Mouse (Mus musculus): ENCODE results near the gene Abcb9. TPM values are rescaled to one million over a fixed set of nuclear protein-coding genes. Genes with fewer than 3 reads are reported as not detected.

Gene Abcb9
- total RNA-seq (2021) = 10.8 and 11.8 TPM in 2 replicates
- long read RNA-seq, transcript Abcb9-201 (12 exons, 3,661 nt) = major isoform, 13 of 20 reads
- long read RNA-seq, partial matches to known transcripts = 4 of 20 reads
- long read RNA-seq, other reads (novel, unspliced or antisense) = 3 of 20 reads

DNA sequence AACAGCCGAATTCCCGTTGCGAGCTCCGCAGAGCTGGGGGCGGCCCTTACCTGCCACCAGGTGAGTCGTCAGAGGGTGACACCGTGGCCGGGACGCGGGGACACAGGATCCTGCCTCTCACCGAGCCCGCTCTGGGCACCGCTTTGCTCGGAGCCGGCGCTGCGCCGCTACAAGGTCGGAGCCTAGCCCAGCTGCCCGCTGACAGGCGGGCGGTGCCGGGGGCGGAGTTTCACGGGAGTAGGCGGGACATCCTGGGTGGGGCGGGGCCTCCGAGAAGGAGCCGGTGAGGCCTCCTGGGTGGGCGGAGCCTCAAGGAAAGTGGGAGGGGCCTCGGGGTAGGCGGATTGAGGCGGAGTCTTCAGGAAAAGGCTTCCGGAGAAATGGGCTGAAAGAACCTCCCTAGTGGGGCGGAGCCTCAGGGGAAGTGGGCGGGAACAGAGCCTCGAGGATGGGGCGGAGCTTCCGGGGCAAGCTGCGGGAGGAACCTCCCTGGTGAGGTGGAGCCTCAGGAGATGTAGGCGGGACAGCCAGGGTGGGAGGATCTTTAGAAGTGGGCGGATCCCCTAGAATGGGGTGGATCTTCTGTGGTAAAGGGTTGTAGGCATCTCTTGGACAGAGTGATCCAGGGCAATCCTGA, at the start of gene Abcb9:
Abcb9 (minus strand) TSS at position 203 of the 637 bp plus-strand sequence.
- peak; percentile 97 for DNase-seq

DNA sequence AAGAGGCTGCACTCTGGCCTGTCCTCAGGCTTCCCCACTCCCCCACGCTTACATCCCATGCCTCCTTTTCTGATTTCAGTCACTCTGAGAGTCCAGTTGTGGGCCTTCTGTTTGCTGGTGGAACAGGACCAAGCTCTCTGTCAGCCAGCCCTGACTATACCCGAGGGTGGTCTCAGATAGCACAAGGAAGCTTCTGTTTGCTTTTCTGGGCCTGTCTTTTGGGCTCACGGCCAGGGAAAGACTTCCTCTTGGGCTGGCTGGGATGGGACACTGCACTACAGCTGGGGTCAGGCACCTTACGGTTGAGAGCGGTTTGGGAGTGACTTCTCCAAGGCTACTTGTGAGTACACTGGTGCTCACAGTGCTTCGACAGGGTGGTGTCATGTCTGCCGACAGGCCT, 42.5 kb upstream of the Abcb9 start:
- DNase-seq = no peak

DNA sequence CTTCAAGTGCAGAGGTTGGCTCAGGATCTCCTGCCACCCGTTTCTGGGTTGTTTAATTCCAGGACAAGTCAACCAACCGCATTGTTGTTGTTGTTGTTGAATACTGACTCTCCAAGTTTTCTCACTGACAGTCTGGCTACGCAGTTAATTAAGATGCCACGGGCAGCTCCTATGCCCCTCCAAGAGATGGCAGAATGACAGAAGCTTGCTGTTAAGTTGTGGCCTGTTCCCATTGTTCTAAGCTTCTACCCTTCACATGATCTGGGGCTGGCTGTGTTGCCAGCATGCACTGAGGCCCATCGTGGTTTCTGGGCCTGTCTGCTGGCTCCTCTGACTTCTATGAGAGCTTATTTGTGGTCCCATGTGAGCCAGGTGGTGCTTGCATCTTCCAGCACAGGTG, 38.7 kb upstream of the Abcb9 start:
- DNase-seq = no peak

- no peak for DNase-seq
These were observed 29.5 kb upstream of the Abcb9 start for GRCm38 (mm10) chr5:124125093-124125492.

DNA sequence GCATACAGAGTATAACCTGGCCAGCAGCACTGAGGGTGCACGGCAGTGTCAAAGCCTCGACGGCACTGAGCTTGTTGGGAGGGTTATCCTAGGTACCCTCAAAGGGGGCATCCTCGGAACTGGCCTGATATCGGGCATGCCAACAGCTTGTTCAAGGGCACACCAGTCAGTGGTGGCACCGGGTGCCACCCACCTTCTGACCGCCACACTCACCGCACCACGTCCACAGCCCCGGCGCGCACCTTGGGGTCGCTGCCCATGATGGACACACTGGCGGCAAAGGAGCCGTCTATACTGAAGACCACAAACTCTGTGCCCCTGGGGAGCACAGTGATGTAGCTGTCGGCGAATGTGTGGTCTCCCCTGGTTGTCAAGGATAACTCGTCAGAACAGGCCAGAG, 26.8 kb upstream of the Abcb9 start:
- DNase-seq = no peak

- DNase-seq = no peak
These were observed 23.6 kb upstream of the Abcb9 start for GRCm38 (mm10) chr5:124119204-124119603.

DNA sequence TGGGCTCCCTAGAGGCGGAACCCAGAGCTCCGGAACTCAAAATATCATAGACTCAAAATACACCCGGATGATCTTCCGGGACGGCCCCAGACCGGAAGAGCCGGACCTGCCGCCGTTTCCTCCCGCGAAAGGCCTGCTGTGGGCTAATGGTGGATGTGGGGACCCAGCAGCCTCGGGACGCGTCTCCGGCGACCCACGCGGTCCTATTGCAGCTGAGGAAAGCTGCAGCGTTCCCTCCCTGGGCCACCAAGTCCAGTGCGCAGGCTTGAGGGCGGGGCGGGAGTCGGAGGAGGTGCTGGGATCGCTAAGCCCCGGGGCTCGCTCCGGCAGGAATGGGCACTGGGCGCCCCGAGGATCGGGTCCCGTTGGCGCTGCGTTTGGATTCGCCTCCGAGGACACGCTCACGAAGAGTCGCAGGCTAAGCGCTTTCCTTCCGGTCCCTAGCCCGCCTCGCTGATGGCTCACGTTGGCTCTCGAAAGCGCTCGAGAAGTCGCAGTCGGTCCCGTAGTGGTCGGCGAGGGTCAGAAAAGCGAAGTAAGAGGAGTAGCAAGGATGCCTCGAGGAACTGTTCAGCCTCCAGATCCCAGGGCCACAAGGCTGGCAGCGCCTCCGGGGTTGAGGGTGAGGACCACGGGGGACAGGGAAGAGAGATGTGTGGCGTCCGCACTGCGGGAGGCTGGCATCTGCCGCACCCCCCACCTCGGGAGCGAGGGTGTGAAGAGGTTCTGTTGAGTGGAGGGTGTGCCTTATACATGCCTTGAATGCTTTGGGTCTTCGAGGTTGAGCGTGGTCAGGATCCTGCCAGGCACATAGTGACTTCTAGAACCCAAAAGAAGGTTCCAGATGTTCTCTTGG, 20.6 kb upstream of the Abcb9 start, which contains the start of gene Arl6ip4:
Arl6ip4 (plus strand) TSS at position 100 of the 856 bp plus-strand sequence.
- DNase-seq = peak; percentile 72

DNA sequence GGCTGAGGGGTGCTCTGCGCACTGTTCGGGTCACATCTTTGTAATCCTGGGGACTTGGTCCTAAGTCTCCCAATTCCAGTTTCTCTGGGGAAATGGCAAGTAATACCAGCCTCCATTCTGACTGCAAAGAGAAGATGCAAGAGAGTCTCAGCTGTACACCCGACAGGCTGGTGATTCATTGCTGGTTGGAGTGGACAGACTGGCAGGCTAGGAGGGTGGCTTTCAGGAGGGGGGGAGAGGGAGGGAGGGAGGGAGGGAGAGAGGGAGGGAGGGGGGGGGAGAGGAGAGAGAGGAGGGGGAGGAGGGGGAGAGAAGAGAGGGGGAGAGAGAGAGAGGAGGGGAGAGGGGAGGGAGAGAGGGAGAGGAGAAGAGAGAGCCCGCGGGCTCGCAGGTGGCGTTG, 19.9 kb upstream of the Abcb9 start:
- DNase-seq = no peak

- DNase-seq = no peak
These were observed 18.9 kb upstream of the Abcb9 start for GRCm38 (mm10) chr5:124114276-124115025.

DNA sequence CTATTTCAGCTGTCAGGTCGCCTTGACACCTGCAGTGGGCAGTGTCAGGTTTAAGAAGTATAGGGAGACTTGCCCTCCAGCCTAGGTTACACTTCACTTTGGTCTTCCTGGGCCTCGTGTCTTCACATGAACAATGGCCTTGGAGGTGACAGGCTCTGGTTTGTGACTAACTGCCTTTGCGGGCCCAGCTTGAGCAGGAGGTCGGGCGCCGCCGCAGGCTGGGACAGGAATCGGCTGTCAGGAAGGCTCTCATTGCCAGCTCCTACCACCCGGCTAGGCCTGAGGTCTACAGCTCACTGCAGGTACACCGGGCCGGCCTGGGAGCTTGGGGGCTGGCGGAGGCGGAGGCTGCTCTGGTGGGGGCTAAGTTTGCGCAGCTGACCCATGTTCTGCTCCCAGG, 17.4 kb upstream of the Abcb9 start:
- peak; percentile 79 for DNase-seq

DNA sequence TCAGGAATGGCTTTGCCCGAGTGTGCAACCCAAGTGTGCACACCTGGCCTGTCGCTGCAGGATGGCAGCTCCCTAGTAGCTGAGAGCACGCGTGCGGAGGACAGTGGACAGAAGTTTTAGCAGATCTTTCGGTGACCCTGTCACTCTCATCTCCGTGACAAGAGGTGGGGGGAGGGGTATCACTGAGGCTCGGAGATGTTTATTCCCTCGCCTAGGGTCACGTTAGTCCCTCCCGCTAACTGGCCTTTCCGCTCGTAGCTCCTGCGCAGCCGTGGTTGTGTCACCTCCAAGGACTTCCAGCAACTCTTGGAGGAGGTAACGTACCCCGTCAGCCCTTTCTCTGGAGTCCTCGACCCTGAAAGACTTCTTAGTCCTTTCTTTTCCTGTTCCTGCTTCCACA, 16.9 kb upstream of the Abcb9 start:
- DNase-seq = peak; percentile 26

DNA sequence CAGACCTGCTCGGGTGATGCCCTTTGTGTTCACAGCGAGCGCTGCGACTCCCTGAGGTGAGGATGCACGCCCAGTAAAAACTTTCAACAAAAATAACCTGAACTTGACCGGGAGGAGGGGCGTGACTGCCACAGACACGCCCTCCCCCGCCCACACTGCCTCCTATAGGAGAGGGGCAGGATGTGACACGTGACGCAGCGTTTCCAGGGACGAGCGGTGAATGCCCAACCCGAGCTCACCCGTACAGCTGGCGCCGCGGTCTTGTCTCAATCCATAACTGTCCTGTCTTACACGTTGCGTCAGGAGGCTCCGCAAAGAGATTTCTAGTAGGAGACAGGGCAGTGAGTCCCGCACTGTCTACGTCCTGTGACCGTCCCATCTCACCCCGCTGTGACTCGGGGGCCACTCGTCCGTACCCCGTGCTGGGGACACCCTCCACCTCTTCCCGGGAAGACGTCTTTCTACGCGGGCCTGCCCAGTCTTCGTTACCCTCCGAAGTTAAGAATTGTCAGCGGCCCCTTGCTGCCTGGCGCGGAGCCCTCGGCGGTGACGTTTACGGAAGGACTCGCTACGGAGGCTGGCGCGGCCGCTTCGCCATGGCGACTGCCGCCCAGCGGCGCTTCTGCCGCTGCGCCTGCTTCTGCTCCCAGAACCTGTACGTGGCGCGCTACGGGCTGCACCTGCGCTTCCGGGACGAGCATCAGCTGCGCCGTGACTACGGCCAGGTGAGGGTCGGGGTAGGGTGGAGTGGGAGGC, 16.3 kb upstream of the Abcb9 start, which contains the start of gene Ogfod2:
Ogfod2 (plus strand) TSS at position 556 of the 756 bp plus-strand sequence.
- peak; percentile 93 for DNase-seq

GRCm38 (mm10) chr5:124111077-124111741, 15.6 kb upstream of the Abcb9 start:
- DNase-seq = peak; percentile 39

- no peak for DNase-seq
These were observed 8.0 kb upstream of the Abcb9 start for GRCm38 (mm10) chr5:124103552-124103951.

- no peak for DNase-seq
These were observed 7.4 kb upstream of the Abcb9 start for GRCm38 (mm10) chr5:124103020-124103419.

GRCm38 (mm10) chr5:124102326-124102725, 6.7 kb upstream of the Abcb9 start:
- no peak for DNase-seq

- DNase-seq = no peak
These were observed 4.8 kb upstream of the Abcb9 start for GRCm38 (mm10) chr5:124100128-124101044.

DNA sequence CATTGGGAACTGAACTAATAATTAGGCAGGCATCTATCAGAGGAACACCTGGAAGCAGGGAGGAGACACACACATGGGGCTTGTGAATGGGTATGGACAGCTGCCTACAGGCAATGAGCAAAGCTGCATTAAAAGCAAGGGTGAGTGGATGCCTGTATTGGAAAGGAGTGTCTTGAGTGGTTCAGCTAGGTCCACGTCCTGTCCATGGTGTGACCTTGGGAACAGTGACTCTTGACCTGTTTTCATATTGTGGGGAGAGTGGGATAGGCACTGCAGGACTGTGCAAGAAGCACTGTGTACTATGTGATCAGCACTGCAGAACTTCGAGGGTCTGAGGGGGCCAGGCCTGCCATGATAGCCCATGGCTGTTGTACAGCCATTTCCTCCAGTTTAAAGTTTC, 3.3 kb upstream of the Abcb9 start:
- no peak for DNase-seq

GRCm38 (mm10) chr5:124095077-124095581, 469 bp downstream of the Abcb9 start:
- DNase-seq = no peak

All from adrenal gland, postnatal 25 days (tissue).